Mouse (Mus musculus) CH12.LX (cell line): ENCODE measurements around the gene Tspan32.

Experiments used
- CHD2 ChIP-seq: IDR thresholded peaks from 2 replicates; pipeline ENCODE4 v1.6.1; 2011; ENCODE audit warnings: low read length, improper control_type of control experiment
- CTCF ChIP-seq, 2 experiments: IDR thresholded peaks in 1 of 2; conservative IDR thresholded peaks in 1 of 2; 2 replicates each; pipeline ENCODE4 v1.5.1; 2011 to 2012; ENCODE audit warnings: low read depth in 2 of 2, low read length in 2 of 2, improper control_type of control experiment in 1 of 2, inconsistent platforms in 1 of 2, mild to moderate bottlenecking in 1 of 2, moderate library complexity in 1 of 2
- EP300 ChIP-seq: IDR thresholded peaks from 2 replicates; pipeline ENCODE4 v1.6.1; 2011; ENCODE audit warnings: low read length, improper control_type of control experiment
- JUND ChIP-seq: conservative IDR thresholded peaks from 2 replicates; pipeline ENCODE4 v1.6.1; 2011; ENCODE audit warnings: low read depth, low read length, improper control_type of control experiment
- MYC ChIP-seq: IDR thresholded peaks from 2 replicates; pipeline ENCODE4 v1.6.1; 2011; ENCODE audit warnings: low read depth, mild to moderate bottlenecking, improper control_type of control experiment, low read length
- NELFE ChIP-seq: IDR thresholded peaks from 2 replicates; pipeline ENCODE4 v1.6.1; 2011; ENCODE audit warnings: low read depth, low read length, improper control_type of control experiment
- NRF1 ChIP-seq: IDR thresholded peaks from 2 replicates; pipeline ENCODE4 v1.6.1; 2014; ENCODE audit warnings: low read depth, mild to moderate bottlenecking, inconsistent platforms, low read length, improper control_type of control experiment, moderate library complexity
- PAX5 ChIP-seq: IDR thresholded peaks from 2 replicates; pipeline ENCODE4 v1.6.1; 2012; ENCODE audit warnings: low read length, inconsistent platforms, mixed read lengths
- POLR2A ChIP-seq: IDR thresholded peaks from 2 replicates; pipeline ENCODE4 v1.6.1; 2011; ENCODE audit warnings: low read depth, mild to moderate bottlenecking, improper control_type of control experiment, low read length
- POLR2AphosphoS2 ChIP-seq: IDR thresholded peaks from 2 replicates; pipeline ENCODE4 v1.6.1; 2011; ENCODE audit warnings: low read depth, low read length, improper control_type of control experiment
- RAD21 ChIP-seq: IDR thresholded peaks from 2 replicates; pipeline ENCODE4 v1.6.1; 2011; ENCODE audit warnings: low read depth, mild to moderate bottlenecking, low read length, improper control_type of control experiment, moderate library complexity
- UBTF ChIP-seq: IDR thresholded peaks from 2 replicates; pipeline ENCODE4 v1.6.1; 2012; ENCODE audit warnings: low read depth, mild to moderate bottlenecking, inconsistent platforms, low read length, improper control_type of control experiment, moderate library complexity
- USF1 ChIP-seq: IDR thresholded peaks from 2 replicates; pipeline ENCODE4 v1.6.1; 2014; ENCODE audit warnings: low read depth, mild to moderate bottlenecking, inconsistent platforms, low read length, improper control_type of control experiment
- ZC3H11A ChIP-seq: IDR thresholded peaks from 2 replicates; pipeline ENCODE4 v1.6.1; 2012; ENCODE audit warnings: low read depth, mild to moderate bottlenecking, inconsistent platforms, low read length, improper control_type of control experiment

DNA sequence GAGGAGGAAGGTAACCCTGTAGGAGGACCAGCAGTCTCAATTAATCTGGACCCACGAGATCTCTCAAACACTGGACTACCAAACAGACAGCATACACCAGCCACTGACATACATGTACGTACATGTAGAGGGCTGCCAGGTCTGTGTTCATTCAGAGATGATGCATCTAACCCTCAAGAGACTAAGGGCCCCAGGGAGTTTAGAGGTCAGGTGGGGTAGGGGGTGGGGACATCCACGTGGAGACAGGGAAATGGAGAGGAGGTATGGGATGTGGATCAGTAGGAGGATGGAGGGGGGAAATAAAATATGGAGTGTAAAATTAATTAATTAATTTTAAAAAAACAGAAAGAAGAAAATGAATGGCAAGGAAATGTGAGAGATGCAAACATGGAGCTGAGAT is 31.9 kb downstream of the Tspan32 start:
- no peak for TF ChIP-seq ZC3H11A
- TF ChIP-seq RAD21: no peak
- no peak for TF ChIP-seq UBTF
- TF ChIP-seq PAX5: no peak
- no peak for TF ChIP-seq POLR2A
- TF ChIP-seq CTCF (conservative IDR thresholded peaks at IDR 0.05 in 1 of 2, IDR thresholded peaks at IDR 0.05 in 1 of 2; ENCODE audit: low read depth in 2 of 2, low read length in 2 of 2): no peak
- no peak for TF ChIP-seq NRF1
- no peak; the same call in 1 of the 2 replicates for TF ChIP-seq EP300
- TF ChIP-seq MYC: peak; percentile 53; the same call in 1 of the 2 replicates
- TF ChIP-seq NELFE: no peak
- TF ChIP-seq JUND: no peak
- TF ChIP-seq USF1: no peak
- TF ChIP-seq CHD2: no peak
- no peak for TF ChIP-seq POLR2AphosphoS2
